Mouse (Mus musculus): ENCODE data around the gene Trim66.
A peak's percentile ranks its signal among the peaks of the same experiment; 100 is the strongest.

Gene Trim66

DNA sequence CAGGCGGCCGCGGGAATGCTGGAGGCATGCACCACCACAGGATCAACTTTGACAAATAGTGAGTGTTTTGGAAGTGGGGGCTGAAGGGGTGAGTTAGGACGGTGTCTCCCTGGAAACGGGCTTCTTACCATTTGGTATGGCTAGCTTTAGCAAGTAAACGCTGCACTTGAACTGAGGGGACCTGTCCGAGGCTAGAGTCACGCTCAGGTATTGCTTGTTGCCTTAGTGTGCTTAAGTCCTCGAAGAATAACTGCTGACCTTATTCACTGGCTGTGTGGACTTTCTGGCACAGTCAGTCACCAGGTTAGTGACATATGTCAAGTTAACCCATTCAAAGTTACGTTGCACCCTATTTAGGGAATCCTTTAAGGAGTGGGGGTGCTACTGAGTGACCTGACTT lies 12.0 kb upstream of the Trim66 start:
- DNase-seq = no peak

GRCm38 (mm10) chr7:109518838-109519696 lies 11.1 kb upstream of the Trim66 start, which contains the start of gene Rpl27a:
Gene Rpl27a, plus strand, starts transcription at chr7:109519147.
- DNase-seq = peak; percentile 98

- DNase-seq = no peak
Observed at GRCm38 (mm10) chr7:109518036-109518681, 10.2 kb upstream of the Trim66 start.

- no peak for DNase-seq
Observed at GRCm38 (mm10) chr7:109516500-109516899, 8.6 kb upstream of the Trim66 start.

DNA sequence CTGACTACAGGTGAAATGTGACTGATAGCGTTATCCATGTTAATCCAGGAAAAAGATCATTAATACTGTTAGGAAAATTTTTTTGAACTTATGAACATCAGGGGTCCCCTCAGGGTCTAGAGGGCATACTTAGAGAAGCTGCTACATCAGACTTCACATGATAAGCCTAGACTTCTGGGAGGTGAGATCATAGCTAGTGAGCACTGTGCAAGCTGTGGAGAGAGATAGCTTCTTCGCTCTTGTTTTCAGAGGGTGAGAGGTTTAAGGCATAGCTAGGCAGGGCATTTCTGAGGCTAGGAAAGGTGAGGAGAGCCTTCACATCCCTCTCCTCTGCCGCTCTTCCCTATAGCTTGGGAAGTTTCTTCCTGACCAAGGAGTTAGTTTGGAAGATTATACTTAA lies 3.9 kb upstream of the Trim66 start:
- no peak for DNase-seq

DNA sequence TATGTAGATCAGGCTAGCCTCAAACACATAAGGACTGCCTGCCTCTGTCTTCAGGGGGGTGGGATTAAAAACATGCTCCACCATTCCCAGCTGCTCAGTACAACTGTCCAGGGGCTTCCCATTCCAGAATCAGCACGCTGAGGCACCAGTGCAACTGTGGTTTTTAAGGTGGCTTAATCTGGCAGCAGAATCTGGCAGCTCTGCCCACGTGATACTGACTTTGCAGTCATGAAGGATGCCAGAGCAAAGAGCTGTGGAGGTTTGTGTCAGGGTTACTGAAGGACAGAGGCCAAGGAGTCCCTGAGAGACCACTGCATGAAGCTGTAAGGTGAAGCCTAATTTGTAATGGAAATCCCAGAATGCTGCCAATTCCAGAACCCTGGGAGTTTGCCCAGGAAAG lies 2.9 kb upstream of the Trim66 start:
- DNase-seq = no peak

- DNase-seq = no peak
Observed at GRCm38 (mm10) chr7:109507572-109507971, 362 bp downstream of the Trim66 start.

DNA sequence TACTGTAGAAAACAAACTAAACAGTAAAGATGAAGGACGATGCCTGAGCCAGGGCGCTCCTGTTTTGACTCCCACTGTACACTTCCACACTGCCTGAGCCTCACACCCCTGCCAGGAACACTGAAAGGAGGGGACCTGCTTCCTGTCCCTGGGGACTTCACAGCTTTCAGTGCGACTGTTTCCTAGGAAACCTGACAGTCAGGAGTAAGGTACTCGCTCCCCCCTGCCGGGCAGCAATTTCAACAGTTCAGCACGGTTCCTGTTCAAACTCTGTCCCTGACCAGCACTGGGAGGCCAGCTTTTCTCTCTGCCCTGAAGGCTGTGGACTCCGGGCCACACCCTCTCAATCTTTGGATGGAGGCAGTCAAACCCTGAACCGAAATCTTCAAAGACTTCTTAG lies 815 bp downstream of the Trim66 start:
- no peak for DNase-seq

DNA sequence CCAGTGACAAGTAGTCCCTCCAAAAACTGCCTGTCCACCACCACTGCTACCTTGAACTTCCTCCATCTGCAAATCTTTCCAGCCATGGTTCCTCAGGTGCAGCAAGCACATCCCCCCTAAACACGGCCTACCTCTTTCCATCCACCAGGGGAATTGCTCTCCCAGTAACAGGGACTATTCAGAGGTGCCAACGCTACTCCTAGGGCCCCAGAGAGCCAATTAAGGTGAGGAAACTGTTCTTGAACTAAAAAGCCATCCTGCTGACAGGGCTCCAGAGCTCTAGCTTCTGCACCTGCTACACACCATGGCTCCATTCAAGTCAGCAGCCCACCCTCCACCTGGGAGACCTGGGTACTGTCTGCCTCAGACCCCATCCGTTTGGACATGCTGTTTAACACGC lies 10.4 kb downstream of the Trim66 start:
- no peak for DNase-seq

DNA sequence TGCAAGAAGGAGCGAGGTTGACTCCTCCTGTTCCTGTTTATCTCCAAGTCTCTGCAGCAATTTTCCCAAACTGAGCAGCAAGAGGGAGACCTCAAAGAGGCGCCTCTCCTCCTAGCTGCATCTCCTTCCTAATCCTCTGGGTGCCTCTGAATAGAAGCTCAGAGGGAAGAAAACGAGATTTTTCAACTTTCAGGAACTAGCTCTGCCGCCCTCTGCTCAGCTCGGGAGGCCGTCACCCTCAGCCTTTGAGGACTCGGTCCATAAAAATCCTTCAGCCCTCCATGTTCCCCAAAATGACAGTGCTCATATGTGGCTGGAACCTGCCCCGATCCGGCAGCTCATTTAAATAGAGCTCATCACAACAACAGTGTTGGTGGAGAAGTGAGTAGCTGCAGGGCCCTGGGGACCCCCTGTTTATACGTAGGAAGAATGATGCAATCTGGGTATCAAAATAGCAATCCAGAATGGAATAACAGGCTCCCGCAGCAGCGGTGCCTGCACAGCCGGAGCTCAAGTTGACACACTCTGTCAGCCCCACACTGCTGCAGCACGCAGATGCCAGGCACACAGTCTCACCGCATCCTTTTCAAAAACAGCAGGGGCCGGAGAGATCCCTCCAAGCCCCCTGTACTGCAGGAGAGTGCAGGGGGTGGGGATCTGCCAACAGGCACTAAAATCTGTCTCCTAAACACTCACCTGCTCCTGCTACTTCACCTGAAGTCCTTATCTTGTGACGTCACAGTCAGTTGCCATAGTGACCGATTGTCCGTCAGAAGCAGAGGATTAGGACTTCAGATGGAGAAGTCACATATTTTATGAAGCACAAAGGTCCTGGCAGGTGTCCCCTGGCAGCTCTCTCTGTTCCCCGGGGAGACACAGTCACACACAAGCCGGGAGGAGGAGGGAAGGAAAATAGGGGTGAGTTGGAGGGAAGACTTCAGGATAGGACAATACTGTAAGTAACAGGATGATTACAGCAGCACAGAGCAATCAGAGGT lies 14.3 kb downstream of the Trim66 start:
- peak; percentile 24 for DNase-seq

DNA sequence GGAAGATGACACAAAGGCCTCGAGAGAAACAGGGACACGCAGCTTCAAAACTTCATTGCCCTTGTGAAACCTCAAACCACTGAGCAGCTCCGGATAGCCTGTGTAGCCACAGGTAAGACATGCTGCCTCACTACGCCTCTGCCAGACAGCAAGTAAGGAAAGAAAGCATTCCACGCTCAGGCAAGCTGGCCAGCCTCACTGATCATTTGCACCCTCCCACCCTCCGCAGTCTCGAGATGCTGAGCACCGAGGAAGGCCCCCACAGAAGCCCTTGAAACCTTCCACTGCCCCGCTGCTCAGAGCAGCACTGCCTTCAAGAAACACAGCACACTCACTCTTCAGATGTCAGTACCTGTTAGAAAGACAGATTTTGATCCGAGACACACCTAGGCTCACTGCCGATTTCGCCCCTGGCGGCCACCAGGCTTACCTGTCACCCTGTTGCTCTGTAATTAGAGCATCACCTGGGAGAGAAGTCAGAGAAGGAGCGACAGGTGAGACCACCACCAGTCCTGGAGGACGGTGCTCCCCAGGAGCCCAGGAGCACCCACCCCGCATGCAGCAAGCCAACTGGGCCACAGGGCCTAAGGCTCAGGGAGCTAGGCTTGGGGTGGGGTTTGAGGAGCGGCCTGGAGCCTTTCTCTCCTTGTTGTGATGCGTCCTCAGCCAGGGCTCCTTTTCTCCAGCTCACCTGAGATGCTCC lies 15.2 kb downstream of the Trim66 start:
- no peak for DNase-seq

DNA sequence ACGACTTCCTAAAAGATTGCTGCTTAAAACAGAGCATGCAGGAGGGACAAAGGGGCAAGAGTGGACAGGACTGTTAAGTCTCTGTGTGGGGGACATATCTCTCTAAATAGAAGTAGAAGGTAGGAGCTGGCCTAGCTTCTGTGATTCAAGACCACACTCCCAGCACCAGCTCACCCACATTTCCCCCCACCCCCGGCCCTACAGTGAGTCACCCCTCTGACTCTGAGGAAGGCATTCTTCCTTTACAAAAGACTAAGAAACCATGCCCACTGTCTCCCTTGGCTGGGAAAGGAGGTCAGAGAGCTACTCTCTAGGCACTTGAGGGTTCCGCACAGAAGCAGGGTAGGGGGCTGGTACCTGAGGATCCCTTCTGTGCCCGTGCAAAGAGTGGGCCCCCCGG lies 23.7 kb downstream of the Trim66 start:
- DNase-seq = no peak

DNA sequence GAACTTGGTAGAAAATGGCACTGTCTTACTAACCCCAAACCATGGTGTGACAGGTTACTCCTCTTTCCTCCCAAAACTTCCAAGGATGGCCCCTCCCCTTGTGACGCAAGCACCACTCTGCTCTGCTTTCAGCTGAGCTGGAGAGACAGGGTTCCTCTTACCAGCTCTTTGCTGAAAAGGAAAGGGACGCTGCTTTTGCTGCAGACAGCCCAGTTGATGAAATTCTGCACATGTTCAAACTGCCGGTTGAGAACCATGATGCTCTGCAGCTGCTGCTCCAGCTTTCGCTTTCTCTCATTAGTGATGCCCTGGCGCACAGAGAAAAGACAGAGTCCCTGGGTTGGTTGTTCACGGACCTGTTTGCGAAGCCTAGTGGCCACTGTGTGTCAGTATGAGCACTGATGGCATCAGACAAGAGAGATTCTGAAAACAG lies 27.2 kb downstream of the Trim66 start:
- DNase-seq = peak; percentile 26

- DNase-seq = no peak
Observed at GRCm38 (mm10) chr7:109477926-109478325, 30.0 kb downstream of the Trim66 start.

- no peak for DNase-seq
Observed at GRCm38 (mm10) chr7:109470700-109471099, 37.2 kb downstream of the Trim66 start.

- DNase-seq = no peak
Observed at GRCm38 (mm10) chr7:109468262-109468701, 39.7 kb downstream of the Trim66 start.

- DNase-seq = no peak
Observed at GRCm38 (mm10) chr7:109467591-109467990, 40.3 kb downstream of the Trim66 start.

GRCm38 (mm10) chr7:109460698-109461097 lies 47.2 kb downstream of the Trim66 start:
- no peak for DNase-seq

- DNase-seq = no peak
Observed at GRCm38 (mm10) chr7:109456563-109456962, 51.4 kb downstream of the Trim66 start.

GRCm38 (mm10) chr7:109455748-109456147 lies 52.2 kb downstream of the Trim66 start:
- DNase-seq = no peak

DNA sequence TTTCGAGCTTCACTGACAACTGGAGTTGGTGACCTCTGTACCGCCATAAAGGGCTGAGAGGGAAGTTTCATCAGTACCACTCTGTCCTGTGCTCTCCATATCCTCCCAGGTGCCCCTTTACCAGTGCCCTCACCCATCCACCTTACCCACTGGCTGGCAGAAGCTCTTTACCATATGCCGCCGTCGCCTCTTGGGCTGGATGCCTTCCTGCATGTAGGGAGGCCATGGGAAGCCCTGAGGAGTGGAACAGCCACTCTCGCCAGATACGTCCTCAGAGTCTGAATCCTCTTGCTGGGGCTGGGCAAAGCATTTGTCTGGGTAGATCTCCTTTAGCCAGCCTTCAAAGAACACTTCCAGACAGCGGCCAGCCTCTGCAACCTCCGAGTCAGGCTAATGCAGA lies 53.1 kb downstream of the Trim66 start:
- no peak for DNase-seq

DNA sequence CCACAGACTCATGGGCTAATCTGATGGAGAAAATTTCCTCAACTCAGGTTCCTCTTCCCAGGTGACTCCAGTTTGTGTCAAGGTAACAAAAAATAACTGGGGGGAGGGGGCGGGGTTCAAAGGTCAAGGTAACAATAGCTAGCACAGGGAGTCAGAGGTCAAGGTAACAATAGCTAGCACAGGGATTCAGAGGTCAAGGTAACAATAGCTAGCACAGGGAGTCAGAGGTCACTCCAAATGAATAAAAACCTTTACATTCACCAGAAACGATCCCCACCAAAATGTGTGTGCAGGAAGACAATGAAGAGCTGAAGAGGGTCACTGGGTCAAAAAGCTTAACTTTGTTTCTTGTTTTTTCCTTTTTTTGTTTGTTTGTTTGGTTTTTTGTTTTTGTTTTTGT lies 59.9 kb downstream of the Trim66 start:
- DNase-seq = no peak
